Mouse (Mus musculus) cerebellum, adult 2 months (tissue): ENCODE measurements at regions not wholly inside any gene's neighbourhood (a gene's known extent, or its start where the extent isn't known, plus 50 kb on each side); places are given as distances from the start of the nearest gene placed in this dataset.

ENCODE experiments used
- CTCF ChIP-seq: fragments of 200-500 bp; IDR thresholded peaks from 2 replicates; pipeline ENCODE4 v1.5.1; 2011; ENCODE audit warnings: low read depth, mild to moderate bottlenecking, control low read depth, low read length, moderate library complexity, borderline replicate concordance; ENCODE audit not compliant: insufficient read depth
- POLR2A ChIP-seq: fragments of 200-500 bp; IDR thresholded peaks from 2 replicates; pipeline ENCODE4 v1.6.1; 2011; ENCODE audit warnings: low read length, control low read depth, borderline replicate concordance; ENCODE audit not compliant: insufficient read depth

DNA sequence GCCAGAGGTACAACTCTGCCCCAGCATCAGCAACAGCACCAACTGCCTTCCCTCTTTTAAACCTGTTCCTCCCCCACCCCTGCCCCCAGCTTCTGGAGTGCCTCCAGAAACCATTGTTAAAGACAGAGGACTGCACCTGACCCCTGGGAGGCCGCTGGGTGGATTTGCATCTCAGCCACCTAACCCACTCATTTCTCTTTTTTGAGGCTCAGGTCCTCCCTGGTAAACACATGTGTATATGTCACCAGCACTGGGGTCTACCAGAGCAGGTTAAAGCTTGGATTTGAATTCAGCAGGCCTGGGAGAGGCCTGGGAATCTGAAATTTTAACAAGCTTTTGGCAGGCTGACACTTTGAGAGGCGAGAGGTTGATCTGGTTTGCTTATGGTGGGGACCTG lies 63.5 kb upstream of the Kazn start:
- TF ChIP-seq POLR2A (no peak), CTCF (no peak)
